Mouse (Mus musculus): ENCODE data around the gene Patl1. TPM values are rescaled to one million over a fixed set of nuclear protein-coding genes. Genes with fewer than 3 reads are reported as not detected.

Patl1 gene
- 32.6 TPM for polyA plus RNA-seq (2017; shearing (Covaris generic))

GRCm38 (mm10) chr19:11912037-11912532 is at the start of gene Patl1:
Patl1 (plus strand) TSS chr19:11912399.

GRCm38 (mm10) chr19:11875006-11875405 is 37.2 kb upstream of the Patl1 start, which contains the start of gene Olfr1419:
Olfr1419 (minus strand) TSS chr19:11875106.

GRCm38 (mm10) chr19:11886265-11886664 is 25.9 kb upstream of the Patl1 start, which contains the start of gene Olfr1420:
Olfr1420 (plus strand) TSS chr19:11886565.

GRCm38 (mm10) chr19:11965023-11965942 is 53.1 kb downstream of the Patl1 start, which contains the start of gene Osbp:
Osbp (plus strand) TSS chr19:11965941.

Other genes with a start within 250 kb of the Patl1 start
- gene Oosp1, start 221.2 kb upstream of the Patl1 start, polyA plus RNA-seq (2017; shearing (Covaris generic)): not detected
- gene Oosp3, start 215.3 kb upstream of the Patl1 start, polyA plus RNA-seq (2017; shearing (Covaris generic)): not detected
- gene Gif, start 164.8 kb upstream of the Patl1 start, polyA plus RNA-seq (2017; shearing (Covaris generic)): not detected
- gene Mrpl16, start 142.0 kb upstream of the Patl1 start, polyA plus RNA-seq (2017; shearing (Covaris generic)): 39.2 TPM
- gene Stx3, start 93.0 kb upstream of the Patl1 start, polyA plus RNA-seq (2017; shearing (Covaris generic)): 1.7 TPM
- not detected for gene Olfr1417, start 73.2 kb upstream of the Patl1 start, polyA plus RNA-seq (2017; shearing (Covaris generic))
- not detected for gene Olfr1418, start 51.3 kb upstream of the Patl1 start, polyA plus RNA-seq (2017; shearing (Covaris generic))
- gene Olfr1419, start 37.3 kb upstream of the Patl1 start, polyA plus RNA-seq (2017; shearing (Covaris generic)): not detected
- not detected for gene Olfr1420, start 25.8 kb upstream of the Patl1 start, polyA plus RNA-seq (2017; shearing (Covaris generic))
- gene Osbp, start 53.5 kb downstream of the Patl1 start, polyA plus RNA-seq (2017; shearing (Covaris generic)): 57.5 TPM
- not detected for gene Olfr1423, start 128.9 kb downstream of the Patl1 start, polyA plus RNA-seq (2017; shearing (Covaris generic))
- gene Olfr1424, start 150.3 kb downstream of the Patl1 start, polyA plus RNA-seq (2017; shearing (Covaris generic)): not detected
- gene Olfr1425, start 165.3 kb downstream of the Patl1 start, polyA plus RNA-seq (2017; shearing (Covaris generic)): not detected
- not detected for gene Olfr1426, start 179.6 kb downstream of the Patl1 start, polyA plus RNA-seq (2017; shearing (Covaris generic))
- not detected for gene Olfr1427, start 190.9 kb downstream of the Patl1 start, polyA plus RNA-seq (2017; shearing (Covaris generic))
- not detected for gene Olfr1428, start 203.5 kb downstream of the Patl1 start, polyA plus RNA-seq (2017; shearing (Covaris generic))
- not detected for gene Olfr76, start 210.8 kb downstream of the Patl1 start, polyA plus RNA-seq (2017; shearing (Covaris generic))